In genomic region chr10:111534691-111535090, GRCm38 (mm10) we compare ENCODE assay signal across 16 mouse cellular contexts.
"Had no signal": no experiment of that assay in that cellular context is flagged by ENCODE, and none has a peak within 500 bp of the region (broad histone marks: within the 10 kb centered on the region; RNA-seq: fewer than 3 reads in every experiment).

No protein-coding gene starts in this region.

- H3K27me3 ChIP-seq: liver, embryonic 13.5 days; liver, embryonic 15.5 days; megakaryocyte, embryonic 14.5 days; midbrain, embryonic 15.5 days; neural tube, embryonic 12.5 days; stomach, embryonic 15.5 days had no signal

- DNase-seq: liver, embryonic 13.5 days; liver, postnatal 0 days; lung, embryonic 14.5 days; right cerebral cortex, postnatal 14 days; thymus, adult 2 months; thymus, postnatal 25 days; thymus, postnatal 4 days had no signal

- H3K9me3 ChIP-seq: liver, embryonic 13.5 days; liver, embryonic 15.5 days; megakaryocyte, embryonic 14.5 days; midbrain, embryonic 13.5 days; midbrain, embryonic 15.5 days; neural tube, embryonic 12.5 days; stomach, embryonic 15.5 days had no signal

- H3K4me2 ChIP-seq: liver, embryonic 13.5 days; liver, embryonic 15.5 days; lung, embryonic 14.5 days; midbrain, embryonic 11.5 days; midbrain, embryonic 13.5 days; midbrain, embryonic 15.5 days; neural tube, embryonic 12.5 days; stomach, embryonic 15.5 days had no signal

- H3K27ac ChIP-seq: liver, embryonic 13.5 days; liver, embryonic 15.5 days; macrophage; midbrain, embryonic 13.5 days; midbrain, embryonic 15.5 days; neural tube, embryonic 12.5 days; stomach, embryonic 15.5 days; stomach, postnatal 0 days had no signal

- H3K4me3 ChIP-seq: liver, embryonic 13.5 days; liver, embryonic 15.5 days; megakaryocyte, embryonic 14.5 days; midbrain, embryonic 13.5 days; midbrain, embryonic 15.5 days; neural tube, embryonic 12.5 days; stomach, embryonic 15.5 days had no signal

- H3K9ac ChIP-seq: liver, embryonic 13.5 days; liver, embryonic 15.5 days; liver, postnatal 0 days; lung, embryonic 14.5 days; midbrain, embryonic 13.5 days; midbrain, embryonic 15.5 days; neural tube, embryonic 12.5 days; stomach, embryonic 15.5 days had no signal

- H3K36me3 ChIP-seq: liver, embryonic 13.5 days; liver, embryonic 15.5 days; midbrain, embryonic 13.5 days; midbrain, embryonic 15.5 days; neural tube, embryonic 12.5 days; stomach, embryonic 15.5 days had no signal

- ATAC-seq: liver, postnatal 0 days; midbrain, embryonic 13.5 days; midbrain, embryonic 15.5 days had no signal
